Mouse (Mus musculus) thymus, adult 2 months (tissue): Measurements from ENCODE around the gene Cyth2.

Source experiments
- CTCF ChIP-seq: fragments of 200-500 bp; IDR thresholded peaks from 2 replicates; pipeline ENCODE4 v1.5.1; 2012; ENCODE audit warnings: mild to moderate bottlenecking, control low read depth, low read length, moderate library complexity, borderline replicate concordance; ENCODE audit not compliant: control insufficient read depth, poor library complexity, insufficient read depth; ENCODE audit errors: extremely low read depth
- POLR2A ChIP-seq: fragments of 200-500 bp; IDR thresholded peaks from 2 replicates; pipeline ENCODE4 v1.6.1; 2012; ENCODE audit warnings: mild to moderate bottlenecking, low read length, control low read depth, moderate library complexity; ENCODE audit not compliant: control insufficient read depth, poor library complexity, insufficient read depth; ENCODE audit errors: extremely low read depth

DNA sequence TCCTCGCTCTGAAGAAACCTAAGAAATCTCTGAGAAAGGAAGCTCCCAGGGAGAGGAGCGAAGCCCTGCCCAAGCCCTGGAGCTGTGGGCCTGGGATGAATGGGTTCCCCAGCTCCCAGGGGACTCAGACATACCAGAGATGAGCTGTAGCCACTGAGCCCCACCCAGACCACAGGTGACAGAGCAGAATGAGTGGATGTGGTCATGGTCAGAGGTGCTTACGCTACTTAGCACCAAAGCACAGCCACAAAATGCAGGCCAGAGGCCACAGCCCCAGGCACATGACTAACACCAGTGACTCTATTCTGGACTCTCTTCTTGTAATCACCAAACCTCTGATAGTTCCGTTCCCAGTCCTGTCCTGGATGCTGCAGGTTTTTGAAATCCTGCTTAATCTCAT lies 43.3 kb downstream of the Cyth2 start:
- TF ChIP-seq CTCF, result no peak
- TF ChIP-seq POLR2A, result no peak
